Mouse (Mus musculus): ENCODE measurements at regions not wholly inside any gene's neighbourhood (a gene's known extent, or its start where the extent isn't known, plus 50 kb on each side); places are given as distances from the start of the nearest gene placed in this dataset.

- ATAC-seq (ENCODE audit: insufficient read depth, low FRiP score, low read depth), result no peak
- H3K36me3 ChIP-seq, result no peaks in the 10 kb centered on the region
- WGBS, result 83% methylated on average over 5 of the region's 5 CpGs
- no peak overlapping the region for H3K9ac ChIP-seq
- H3K27me3 ChIP-seq (replicated peaks), result no peaks in the 10 kb centered on the region
- H3K4me3 ChIP-seq (replicated peaks), result no peak overlapping the region
- no peaks in the 10 kb centered on the region for H3K4me1 ChIP-seq
- H3K27ac ChIP-seq, result no peak overlapping the region
- no peaks in the 10 kb centered on the region for H3K9me3 ChIP-seq
- no peak overlapping the region for H3K4me2 ChIP-seq
Observed at GRCm38 (mm10) chr10:21762516-21762915, 119.5 kb upstream of the Sgk1 start.

- no peak for ATAC-seq (ENCODE audit: insufficient read depth, low FRiP score, low read depth)
- WGBS, result 93% methylated on average over 17 of the region's 17 CpGs
- no peaks in the 10 kb centered on the region for H3K27me3 ChIP-seq (replicated peaks)
- H3K27ac ChIP-seq, result no peak overlapping the region
- H3K9me3 ChIP-seq, result no peaks in the 10 kb centered on the region
- no peak overlapping the region for H3K4me2 ChIP-seq
- no peak overlapping the region for H3K9ac ChIP-seq
- H3K4me3 ChIP-seq (replicated peaks), result no peak overlapping the region
- H3K4me1 ChIP-seq, result no peaks in the 10 kb centered on the region
- no peaks in the 10 kb centered on the region for H3K36me3 ChIP-seq
Observed at GRCm38 (mm10) chr10:21763017-21763964, 118.7 kb upstream of the Sgk1 start.

GRCm38 (mm10) chr10:21764090-21764489 lies 117.9 kb upstream of the Sgk1 start:
- Histone ChIP-seq H3K9ac (no peak overlapping the region), H3K4me1 (no peaks in the 10 kb centered on the region), H3K4me3 (replicated peaks) (no peak overlapping the region), H3K27ac (no peak overlapping the region), H3K9me3 (no peaks in the 10 kb centered on the region), H3K4me2 (no peak overlapping the region), H3K36me3 (no peaks in the 10 kb centered on the region), H3K27me3 (replicated peaks) (no peaks in the 10 kb centered on the region)
- ATAC-seq (ENCODE audit: insufficient read depth, low FRiP score, low read depth), result no peak
- 70% methylated on average over 8 of the region's 8 CpGs for WGBS

- no peak overlapping the region for H3K4me3 ChIP-seq (replicated peaks)
- no peaks in the 10 kb centered on the region for H3K9me3 ChIP-seq
- ATAC-seq (ENCODE audit: insufficient read depth, low FRiP score, low read depth), result no peak
- WGBS, result 83% methylated on average over 13 of the region's 13 CpGs
- H3K27me3 ChIP-seq (replicated peaks), result no peaks in the 10 kb centered on the region
- no peak overlapping the region for H3K27ac ChIP-seq
- no peak overlapping the region for H3K9ac ChIP-seq
- H3K36me3 ChIP-seq, result no peaks in the 10 kb centered on the region
- H3K4me1 ChIP-seq, result no peaks in the 10 kb centered on the region
- H3K4me2 ChIP-seq, result no peak overlapping the region
Observed at GRCm38 (mm10) chr10:21764891-21765290, 117.1 kb upstream of the Sgk1 start.

GRCm38 (mm10) chr10:21773548-21773947 lies 108.4 kb upstream of the Sgk1 start:
- no peak overlapping the region for H3K27ac ChIP-seq
- H3K9me3 ChIP-seq, result no peaks in the 10 kb centered on the region
- no peak overlapping the region for H3K4me2 ChIP-seq
- ATAC-seq (ENCODE audit: insufficient read depth, low FRiP score, low read depth), result no peak
- 79% methylated on average over 4 of the region's 4 CpGs for WGBS
- H3K36me3 ChIP-seq, result no peaks in the 10 kb centered on the region
- H3K4me1 ChIP-seq, result no peaks in the 10 kb centered on the region
- H3K9ac ChIP-seq, result no peak overlapping the region
- H3K4me3 ChIP-seq (replicated peaks), result no peak overlapping the region
- H3K27me3 ChIP-seq (replicated peaks), result no peaks in the 10 kb centered on the region

GRCm38 (mm10) chr10:21775441-21775840 lies 106.5 kb upstream of the Sgk1 start:
- no peak for ATAC-seq (ENCODE audit: insufficient read depth, low FRiP score, low read depth)
- WGBS, result 78% methylated on average over 5 of the region's 5 CpGs
- Histone ChIP-seq H3K4me2 (no peak overlapping the region), H3K36me3 (no peaks in the 10 kb centered on the region), H3K9me3 (no peaks in the 10 kb centered on the region), H3K9ac (no peak overlapping the region), H3K4me3 (replicated peaks) (no peak overlapping the region), H3K27ac (no peak overlapping the region), H3K4me1 (no peaks in the 10 kb centered on the region), H3K27me3 (replicated peaks) (no peaks in the 10 kb centered on the region)

- Histone ChIP-seq H3K27me3 (replicated peaks) (no peaks in the 10 kb centered on the region), H3K4me1 (no peaks in the 10 kb centered on the region), H3K27ac (no peak overlapping the region), H3K36me3 (no peaks in the 10 kb centered on the region), H3K4me3 (replicated peaks) (no peak overlapping the region), H3K4me2 (no peak overlapping the region), H3K9ac (no peak overlapping the region), H3K9me3 (no peaks in the 10 kb centered on the region)
- WGBS, result 58% methylated on average over 12 of the region's 12 CpGs
- ATAC-seq (ENCODE audit: insufficient read depth, low FRiP score, low read depth), result peak; percentile 47; the same call in 1 of the 2 replicates
Observed at GRCm38 (mm10) chr10:21775911-21776761, 105.8 kb upstream of the Sgk1 start.

GRCm38 (mm10) chr10:21776762-21777080 lies 105.3 kb upstream of the Sgk1 start:
- 68% methylated on average over 8 of the region's 8 CpGs for WGBS

GRCm38 (mm10) chr10:21777103-21777502 lies 104.9 kb upstream of the Sgk1 start:
- Histone ChIP-seq H3K27ac (no peak overlapping the region), H3K36me3 (no peaks in the 10 kb centered on the region), H3K4me1 (no peaks in the 10 kb centered on the region), H3K9me3 (no peaks in the 10 kb centered on the region), H3K4me2 (no peak overlapping the region), H3K27me3 (replicated peaks) (no peaks in the 10 kb centered on the region), H3K9ac (no peak overlapping the region), H3K4me3 (replicated peaks) (no peak overlapping the region)
- no peak for ATAC-seq (ENCODE audit: insufficient read depth, low FRiP score, low read depth)
- 83% methylated on average over 3 of the region's 3 CpGs for WGBS

More at GRCm38 (mm10) chr10:21776762-21777080, 105.3 kb upstream of the Sgk1 start:
- no peak overlapping the region for H3K9ac ChIP-seq
- no peaks in the 10 kb centered on the region for H3K36me3 ChIP-seq
- no peak overlapping the region for H3K27ac ChIP-seq
- H3K4me3 ChIP-seq (replicated peaks), result no peak overlapping the region
- no peaks in the 10 kb centered on the region for H3K4me1 ChIP-seq
- H3K4me2 ChIP-seq, result no peak overlapping the region
- no peak for ATAC-seq (ENCODE audit: insufficient read depth, low FRiP score, low read depth)
- H3K9me3 ChIP-seq, result no peaks in the 10 kb centered on the region
- H3K27me3 ChIP-seq (replicated peaks), result no peaks in the 10 kb centered on the region

- Histone ChIP-seq H3K9me3 (no peaks in the 10 kb centered on the region), H3K27me3 (replicated peaks) (no peaks in the 10 kb centered on the region), H3K4me2 (no peak overlapping the region), H3K9ac (no peak overlapping the region), H3K36me3 (no peaks in the 10 kb centered on the region), H3K4me1 (no peaks in the 10 kb centered on the region), H3K4me3 (replicated peaks) (no peak overlapping the region), H3K27ac (no peak overlapping the region)
- 82% methylated on average over 7 of the region's 7 CpGs for WGBS
- ATAC-seq (ENCODE audit: insufficient read depth, low FRiP score, low read depth), result no peak
Observed at GRCm38 (mm10) chr10:21783478-21783877, 98.5 kb upstream of the Sgk1 start.

GRCm38 (mm10) chr10:21785110-21785509 lies 96.9 kb upstream of the Sgk1 start:
- H3K36me3 ChIP-seq, result no peaks in the 10 kb centered on the region
- no peaks in the 10 kb centered on the region for H3K9me3 ChIP-seq
- no peaks in the 10 kb centered on the region for H3K27me3 ChIP-seq (replicated peaks)
- 0 out of 2 replicates have a peak, but pooled peaks cover 3% of the 10 kb centered on the region for H3K4me1 ChIP-seq
- ATAC-seq (ENCODE audit: insufficient read depth, low FRiP score, low read depth), result no peak
- no peak overlapping the region for H3K27ac ChIP-seq
- no peak overlapping the region for H3K4me2 ChIP-seq
- H3K9ac ChIP-seq, result no peak overlapping the region
- no peak overlapping the region for H3K4me3 ChIP-seq (replicated peaks)
- 75% methylated on average over 4 of the region's 4 CpGs for WGBS

- no peak overlapping the region for H3K27ac ChIP-seq
- no peak for ATAC-seq (ENCODE audit: insufficient read depth, low FRiP score, low read depth)
- no peaks in the 10 kb centered on the region for H3K27me3 ChIP-seq (replicated peaks)
- 0 out of 2 replicates have a peak, but pooled peaks cover 3% of the 10 kb centered on the region for H3K4me1 ChIP-seq
- no peaks in the 10 kb centered on the region for H3K9me3 ChIP-seq
- no peak overlapping the region for H3K4me2 ChIP-seq
- no peak overlapping the region for H3K9ac ChIP-seq
- no peak overlapping the region for H3K4me3 ChIP-seq (replicated peaks)
- no peaks in the 10 kb centered on the region for H3K36me3 ChIP-seq
- 63% methylated on average over 5 of the region's 5 CpGs for WGBS
Observed at GRCm38 (mm10) chr10:21785785-21786184, 96.2 kb upstream of the Sgk1 start.

Measured in stomach, embryonic 15.5 days (tissue).